Mouse (Mus musculus) skeletal muscle tissue, adult 2 months (tissue): ENCODE measurements around the gene Zbtb7a.

Source experiments
- DNase-seq: peaks from one replicate; pipeline ENCODE4 v3.0.0-alpha.2; 2012; ENCODE audit warnings: low read depth, low spot score

Zbtb7a gene

GRCm38 (mm10) chr10:81190236-81190911 lies 55.4 kb downstream of the Zbtb7a start:
- DNase-seq = no peak

- no peak for DNase-seq
Measured at GRCm38 (mm10) chr10:81190912-81191321, 55.9 kb downstream of the Zbtb7a start.

- no peak for DNase-seq
Measured at GRCm38 (mm10) chr10:81191342-81191982, 56.4 kb downstream of the Zbtb7a start.

- DNase-seq = peak; percentile 92
Measured at GRCm38 (mm10) chr10:81192270-81192967, 57.4 kb downstream of the Zbtb7a start.

GRCm38 (mm10) chr10:81192968-81193501 lies 58.0 kb downstream of the Zbtb7a start:
- DNase-seq = peak; percentile 85

GRCm38 (mm10) chr10:81193991-81194774 lies 59.2 kb downstream of the Zbtb7a start:
- peak; percentile 98 for DNase-seq

- peak; percentile 96 for DNase-seq
Measured at GRCm38 (mm10) chr10:81195300-81195699, 60.3 kb downstream of the Zbtb7a start.

- DNase-seq = peak; percentile 76
Measured at GRCm38 (mm10) chr10:81196470-81197065, 61.5 kb downstream of the Zbtb7a start.

- DNase-seq = peak; percentile 72
Measured at GRCm38 (mm10) chr10:81197305-81197704, 62.3 kb downstream of the Zbtb7a start.

GRCm38 (mm10) chr10:81198230-81198629 lies 63.2 kb downstream of the Zbtb7a start:
- DNase-seq = peak; percentile 60

GRCm38 (mm10) chr10:81198990-81199389 lies 64.0 kb downstream of the Zbtb7a start:
- DNase-seq = no peak

GRCm38 (mm10) chr10:81200141-81200540 lies 65.1 kb downstream of the Zbtb7a start:
- DNase-seq = no peak

- no peak for DNase-seq
Measured at GRCm38 (mm10) chr10:81200605-81201287, 65.7 kb downstream of the Zbtb7a start.

- peak; percentile 95 for DNase-seq
Measured at GRCm38 (mm10) chr10:81201807-81202758, 67.1 kb downstream of the Zbtb7a start, which contains the start of gene Nmrk2. TSS of gene Nmrk2 (minus strand) at chr10:81202051.
